Mouse (Mus musculus): Measurements from ENCODE around the gene Gm9821.

Gene Gm9821

DNA sequence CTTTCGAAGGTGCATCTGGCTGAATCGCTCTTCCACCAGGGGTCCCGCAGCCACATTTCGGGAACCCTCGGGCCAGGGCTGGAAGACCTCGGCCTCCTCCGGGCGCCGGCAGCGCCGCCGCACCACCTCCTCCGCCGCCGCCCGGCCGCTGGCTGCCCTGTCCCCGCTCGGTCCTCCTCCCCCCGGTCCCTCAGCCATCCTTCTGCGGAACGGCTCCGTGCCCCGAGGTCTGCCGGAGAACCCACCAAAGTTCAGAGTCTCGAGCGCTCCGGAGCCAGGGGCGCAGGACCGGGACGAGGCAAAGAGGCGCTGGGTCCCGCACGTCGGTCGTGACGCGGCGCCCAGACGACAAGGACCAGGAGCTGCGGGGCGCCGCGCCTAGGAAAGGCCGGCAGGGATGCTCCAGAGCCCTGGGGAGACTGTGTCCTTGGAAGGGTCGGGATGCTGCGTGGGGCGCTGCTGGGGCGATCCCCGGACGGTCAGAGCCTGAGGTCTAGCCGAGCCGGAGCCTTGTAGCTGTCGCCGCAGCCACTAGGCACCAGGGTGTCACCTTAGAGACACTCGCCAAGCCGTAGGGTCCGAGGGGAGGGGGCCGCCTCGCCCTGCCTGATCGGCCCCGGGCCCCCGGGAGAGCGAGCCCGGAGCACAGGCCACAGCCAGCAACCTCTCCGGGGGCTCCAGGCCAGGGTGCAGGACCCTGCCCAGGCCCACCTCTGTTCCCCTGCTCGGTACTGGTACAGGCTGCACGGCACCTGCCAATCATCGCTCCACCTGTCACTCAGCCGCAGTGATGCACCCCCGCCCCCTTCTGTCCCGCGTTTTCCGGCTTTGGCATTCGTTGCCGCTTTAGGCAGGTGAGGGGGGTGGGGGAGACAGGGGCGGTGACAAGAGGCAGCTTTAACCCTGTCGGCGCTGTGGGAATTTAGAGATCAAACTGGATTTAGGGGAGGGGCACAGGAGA lies 30.4 kb downstream of the Gm9821 start, which contains the start of gene Dgkz:
Dgkz (minus strand) TSS at position 284 of the 961 bp plus-strand sequence.
- peaks cover 73% of the 10 kb centered on the region for H3K27me3 ChIP-seq (ENCODE audit: insufficient read depth, low read length)
- peaks cover 80% of the 10 kb centered on the region for H3K4me1 ChIP-seq (replicated peaks; ENCODE audit: low read depth, low read length)
- no peaks in the 10 kb centered on the region for H3K9me3 ChIP-seq (ENCODE audit: low read length)
- peak within 1 kb of the TSS; percentile 84 for H3K4me3 ChIP-seq (replicated peaks; ENCODE audit: low read length)
- no peak for TF ChIP-seq POU5F1 (IDR thresholded peaks at IDR 0.05; ENCODE audit: borderline replicate concordance, low read length)
- no peak for TF ChIP-seq NANOG (IDR thresholded peaks at IDR 0.05; ENCODE audit: borderline replicate concordance, low read length)
- TF ChIP-seq CTCF (conservative IDR thresholded peaks at IDR 0.05; ENCODE audit: low read length), result no peak
- H3K36me3 ChIP-seq (ENCODE audit: insufficient read depth, low read length), result no peaks in the 10 kb centered on the region

DNA sequence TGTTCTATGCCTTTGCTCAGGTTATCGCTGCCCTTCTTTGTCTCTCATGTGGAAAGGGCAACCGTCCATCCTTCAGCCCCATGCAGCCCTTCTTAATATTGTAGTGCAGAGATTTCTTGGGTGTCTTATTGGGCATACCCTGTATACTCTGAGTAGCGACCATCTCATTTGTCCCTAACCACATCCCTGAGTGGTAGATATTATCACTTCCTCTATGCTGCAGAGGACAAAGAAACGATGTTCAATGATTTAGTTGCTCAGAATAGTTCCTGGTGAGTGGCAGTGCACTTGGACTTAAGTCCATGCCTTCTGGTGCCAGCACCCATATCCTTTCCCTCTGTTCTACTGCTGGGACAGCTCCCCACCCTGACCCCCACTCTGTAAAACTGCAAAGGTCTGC lies 32.5 kb downstream of the Gm9821 start:
- Histone ChIP-seq H3K36me3 (ENCODE audit: insufficient read depth, low read length) (no peaks in the 10 kb centered on the region), H3K27me3 (ENCODE audit: insufficient read depth, low read length) (peaks cover 66% of the 10 kb centered on the region), H3K4me3 (replicated peaks; ENCODE audit: low read length) (no peak overlapping the region), H3K4me1 (replicated peaks; ENCODE audit: low read depth, low read length) (peaks cover 78% of the 10 kb centered on the region), H3K9me3 (ENCODE audit: low read length) (no peaks in the 10 kb centered on the region)
- TF ChIP-seq POU5F1 (IDR thresholded peaks at IDR 0.05; ENCODE audit: borderline replicate concordance, low read length), result no peak
- no peak for TF ChIP-seq CTCF (conservative IDR thresholded peaks at IDR 0.05; ENCODE audit: low read length)
- TF ChIP-seq NANOG (IDR thresholded peaks at IDR 0.05; ENCODE audit: borderline replicate concordance, low read length), result no peak

DNA sequence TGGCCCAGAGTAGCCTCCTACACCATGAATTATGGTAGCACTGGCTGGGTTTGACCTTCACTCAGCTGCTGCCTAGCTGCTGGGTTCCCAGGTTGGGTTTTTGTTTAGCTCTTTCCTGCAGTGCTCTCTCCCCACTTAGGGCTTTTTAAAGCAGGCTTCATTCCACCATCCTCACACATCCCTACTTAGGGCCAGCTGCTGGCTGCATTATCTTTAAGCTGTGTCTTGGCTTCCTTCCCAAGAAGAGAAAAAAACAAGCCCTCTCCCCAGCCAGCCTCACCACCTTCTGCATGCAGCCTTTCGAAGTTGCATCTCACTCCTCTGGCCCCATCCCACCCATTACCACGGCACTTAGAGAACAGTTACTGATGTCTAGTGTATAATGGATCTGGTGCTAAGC lies 33.0 kb downstream of the Gm9821 start:
- Histone ChIP-seq H3K4me1 (replicated peaks; ENCODE audit: low read depth, low read length) (peaks cover 78% of the 10 kb centered on the region), H3K27me3 (ENCODE audit: insufficient read depth, low read length) (peaks cover 64% of the 10 kb centered on the region), H3K9me3 (ENCODE audit: low read length) (no peaks in the 10 kb centered on the region)

GRCm38 (mm10) chr2:91980245-91980644 lies 34.7 kb downstream of the Gm9821 start:
- Histone ChIP-seq H3K27me3 (ENCODE audit: insufficient read depth, low read length) (peaks cover 47% of the 10 kb centered on the region), H3K4me1 (replicated peaks; ENCODE audit: low read depth, low read length) (peaks cover 77% of the 10 kb centered on the region), H3K9me3 (ENCODE audit: low read length) (no peaks in the 10 kb centered on the region), H3K36me3 (ENCODE audit: insufficient read depth, low read length) (no peaks in the 10 kb centered on the region), H3K4me3 (replicated peaks; ENCODE audit: low read length) (no peak overlapping the region)
- TF ChIP-seq CTCF (conservative IDR thresholded peaks at IDR 0.05; ENCODE audit: low read length), result no peak
- no peak for TF ChIP-seq POU5F1 (IDR thresholded peaks at IDR 0.05; ENCODE audit: borderline replicate concordance, low read length)
- TF ChIP-seq NANOG (IDR thresholded peaks at IDR 0.05; ENCODE audit: borderline replicate concordance, low read length), result no peak

More for the DNA sequence above, 33.0 kb downstream of the Gm9821 start:
- H3K4me3 ChIP-seq (replicated peaks; ENCODE audit: low read length), result no peak overlapping the region
- no peaks in the 10 kb centered on the region for H3K36me3 ChIP-seq (ENCODE audit: insufficient read depth, low read length)
- TF ChIP-seq POU5F1 (IDR thresholded peaks at IDR 0.05; ENCODE audit: borderline replicate concordance, low read length) (no peak), NANOG (IDR thresholded peaks at IDR 0.05; ENCODE audit: borderline replicate concordance, low read length) (no peak), CTCF (conservative IDR thresholded peaks at IDR 0.05; ENCODE audit: low read length) (no peak)

DNA sequence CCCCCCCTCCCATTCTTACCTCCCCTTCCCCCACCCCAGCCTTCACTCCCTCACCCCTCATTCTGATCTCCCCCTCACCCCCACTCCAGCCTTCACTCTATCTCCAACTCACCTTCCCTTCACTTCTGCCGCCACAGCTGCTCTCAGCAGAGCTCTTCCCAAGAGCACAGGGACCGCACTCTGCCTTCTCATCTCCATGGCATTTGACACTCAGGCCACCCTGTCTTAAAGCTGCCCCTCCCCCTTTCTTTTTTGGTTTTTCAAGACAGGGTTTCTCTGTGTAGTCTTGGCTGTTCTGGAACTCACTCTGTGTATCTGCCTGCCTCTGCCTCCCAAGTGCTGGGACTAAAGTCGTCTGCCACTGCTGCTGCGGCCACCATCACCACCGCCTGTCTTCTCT lies 35.3 kb downstream of the Gm9821 start:
- H3K27me3 ChIP-seq (ENCODE audit: insufficient read depth, low read length), result peaks cover 42% of the 10 kb centered on the region
- TF ChIP-seq POU5F1 (IDR thresholded peaks at IDR 0.05; ENCODE audit: borderline replicate concordance, low read length) (no peak), CTCF (conservative IDR thresholded peaks at IDR 0.05; ENCODE audit: low read length) (no peak), NANOG (IDR thresholded peaks at IDR 0.05; ENCODE audit: borderline replicate concordance, low read length) (no peak)
- H3K9me3 ChIP-seq (ENCODE audit: low read length), result no peaks in the 10 kb centered on the region
- no peaks in the 10 kb centered on the region for H3K36me3 ChIP-seq (ENCODE audit: insufficient read depth, low read length)
- H3K4me3 ChIP-seq (replicated peaks; ENCODE audit: low read length), result no peak overlapping the region
- H3K4me1 ChIP-seq (replicated peaks; ENCODE audit: low read depth, low read length), result peaks cover 81% of the 10 kb centered on the region

DNA sequence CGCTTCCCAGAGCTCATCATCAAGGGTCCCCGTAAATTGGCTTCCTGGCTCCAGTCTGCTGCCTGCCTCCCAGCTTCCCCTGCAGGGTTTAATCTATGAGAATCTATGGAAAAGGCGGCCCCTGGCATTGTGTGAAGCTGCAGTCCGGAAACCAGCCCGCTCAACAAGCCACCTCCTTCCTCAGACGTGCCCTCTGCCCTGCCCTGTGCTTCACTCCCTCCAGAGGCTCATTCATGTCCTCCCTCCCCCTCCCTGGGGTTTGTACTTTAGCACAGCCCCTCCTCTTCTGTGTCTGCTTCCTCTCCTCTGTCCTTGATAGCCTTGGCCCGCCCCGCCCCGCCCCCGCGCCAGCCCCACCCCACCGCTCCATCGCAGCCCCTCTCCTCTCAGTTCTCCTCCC lies 38.9 kb downstream of the Gm9821 start:
- Histone ChIP-seq H3K4me3 (replicated peaks; ENCODE audit: low read length) (peak overlapping the region; percentile 68), H3K4me1 (replicated peaks; ENCODE audit: low read depth, low read length) (peaks cover 72% of the 10 kb centered on the region), H3K9me3 (ENCODE audit: low read length) (no peaks in the 10 kb centered on the region), H3K27me3 (ENCODE audit: insufficient read depth, low read length) (peaks cover 11% of the 10 kb centered on the region), H3K36me3 (ENCODE audit: insufficient read depth, low read length) (no peaks in the 10 kb centered on the region)
- TF ChIP-seq NANOG (IDR thresholded peaks at IDR 0.05; ENCODE audit: borderline replicate concordance, low read length) (no peak), POU5F1 (IDR thresholded peaks at IDR 0.05; ENCODE audit: borderline replicate concordance, low read length) (no peak), CTCF (conservative IDR thresholded peaks at IDR 0.05; ENCODE audit: low read length) (no peak)

GRCm38 (mm10) chr2:91984906-91985525 lies 39.5 kb downstream of the Gm9821 start:
- H3K27me3 ChIP-seq (ENCODE audit: insufficient read depth, low read length), result peaks cover 9% of the 10 kb centered on the region
- H3K4me1 ChIP-seq (replicated peaks; ENCODE audit: low read depth, low read length), result peaks cover 71% of the 10 kb centered on the region
- TF ChIP-seq POU5F1 (IDR thresholded peaks at IDR 0.05; ENCODE audit: borderline replicate concordance, low read length), result no peak
- no peak for TF ChIP-seq NANOG (IDR thresholded peaks at IDR 0.05; ENCODE audit: borderline replicate concordance, low read length)
- no peak for TF ChIP-seq CTCF (conservative IDR thresholded peaks at IDR 0.05; ENCODE audit: low read length)
- H3K4me3 ChIP-seq (replicated peaks; ENCODE audit: low read length), result peak overlapping the region; percentile 32
- no peaks in the 10 kb centered on the region for H3K36me3 ChIP-seq (ENCODE audit: insufficient read depth, low read length)
- no peaks in the 10 kb centered on the region for H3K9me3 ChIP-seq (ENCODE audit: low read length)

GRCm38 (mm10) chr2:91986071-91986470 lies 40.6 kb downstream of the Gm9821 start:
- TF ChIP-seq CTCF (conservative IDR thresholded peaks at IDR 0.05; ENCODE audit: low read length) (no peak), NANOG (IDR thresholded peaks at IDR 0.05; ENCODE audit: borderline replicate concordance, low read length) (no peak), POU5F1 (IDR thresholded peaks at IDR 0.05; ENCODE audit: borderline replicate concordance, low read length) (no peak)
- Histone ChIP-seq H3K27me3 (ENCODE audit: insufficient read depth, low read length) (peaks cover 9% of the 10 kb centered on the region), H3K9me3 (ENCODE audit: low read length) (no peaks in the 10 kb centered on the region), H3K4me3 (replicated peaks; ENCODE audit: low read length) (no peak overlapping the region), H3K36me3 (ENCODE audit: insufficient read depth, low read length) (peaks cover 4% of the 10 kb centered on the region; the same call in 1 of the 2 replicates), H3K4me1 (replicated peaks; ENCODE audit: low read depth, low read length) (peaks cover 63% of the 10 kb centered on the region)

All from E14TG2a.4 (cell line).